Mouse (Mus musculus): Measurements from ENCODE around the gene Dph3. TPM values are rescaled to one million over a fixed set of nuclear protein-coding genes. Genes with fewer than 3 reads are reported as not detected.
"Not testable (repeated sequence)": the region's sequence is repeated elsewhere in the genome, so short reads cannot be mapped to it uniquely, and the experiment has no call there.

Dph3 gene
- polyA plus RNA-seq, 1 experiment, result 4.4 TPM

- Histone ChIP-seq H3K4me3 (replicated peaks) (no peak overlapping the region), H3K4me1 (ENCODE audit: control insufficient read depth) (peaks cover 24% of the 10 kb centered on the region), H3K9me3 (ENCODE audit: control insufficient read depth, low read length) (no peaks in the 10 kb centered on the region), H3K27me3 (ENCODE audit: control insufficient read depth) (no peaks in the 10 kb centered on the region), H3K36me3 (ENCODE audit: control insufficient read depth) (peaks cover 66% of the 10 kb centered on the region)
- no peak for TF ChIP-seq GATA1 (IDR thresholded peaks at IDR 0.05; ENCODE audit: low read length)
- no peak for TF ChIP-seq TAL1 (IDR thresholded peaks at IDR 0.05; ENCODE audit: low read length)
Observed at GRCm38 (mm10) chr14:32091124-32091523, 5.6 kb upstream of the Dph3 start.

GRCm38 (mm10) chr14:32087584-32088248 lies 2.2 kb upstream of the Dph3 start:
- Histone ChIP-seq H3K36me3 (ENCODE audit: control insufficient read depth) (peaks cover 41% of the 10 kb centered on the region), H3K4me1 (ENCODE audit: control insufficient read depth) (peaks cover 39% of the 10 kb centered on the region), H3K4me3 (replicated peaks) (peak overlapping the region; percentile 95)
- H3K9me3 ChIP-seq (ENCODE audit: control insufficient read depth, low read length); H3K27me3 ChIP-seq (ENCODE audit: control insufficient read depth): not testable (repeated sequence)

- H3K9me3 ChIP-seq (ENCODE audit: control insufficient read depth, low read length), result no peaks in the 10 kb centered on the region
- peaks cover 41% of the 10 kb centered on the region for H3K36me3 ChIP-seq (ENCODE audit: control insufficient read depth)
- H3K4me3 ChIP-seq (replicated peaks), result peak overlapping the region; percentile 95
- H3K27me3 ChIP-seq (ENCODE audit: control insufficient read depth), result no peaks in the 10 kb centered on the region
- peaks cover 39% of the 10 kb centered on the region for H3K4me1 ChIP-seq (ENCODE audit: control insufficient read depth)
- no peak for TF ChIP-seq GATA1 (IDR thresholded peaks at IDR 0.05; ENCODE audit: low read length)
- no peak for TF ChIP-seq TAL1 (IDR thresholded peaks at IDR 0.05; ENCODE audit: low read length)
Observed at GRCm38 (mm10) chr14:32086226-32086625, 697 bp upstream of the Dph3 start.

- H3K4me1 ChIP-seq (ENCODE audit: control insufficient read depth), result peaks cover 39% of the 10 kb centered on the region
- TF ChIP-seq TAL1 (IDR thresholded peaks at IDR 0.05; ENCODE audit: low read length), result no peak
- H3K4me3 ChIP-seq (replicated peaks), result peak within 1 kb of the TSS; percentile 95
- H3K27me3 ChIP-seq (ENCODE audit: control insufficient read depth), result no peaks in the 10 kb centered on the region
- H3K36me3 ChIP-seq (ENCODE audit: control insufficient read depth), result peaks cover 41% of the 10 kb centered on the region
- no peaks in the 10 kb centered on the region for H3K9me3 ChIP-seq (ENCODE audit: control insufficient read depth, low read length)
Observed at GRCm38 (mm10) chr14:32084761-32085485, 606 bp downstream of the Dph3 start, which contains the start of gene Oxnad1. TSS of gene Oxnad1 (plus strand) at chr14:32085374.

GRCm38 (mm10) chr14:32083466-32083865 lies 2.1 kb downstream of the Dph3 start:
- H3K27me3 ChIP-seq (ENCODE audit: control insufficient read depth), result no peaks in the 10 kb centered on the region
- no peak for TF ChIP-seq TAL1 (IDR thresholded peaks at IDR 0.05; ENCODE audit: low read length)
- no peak for TF ChIP-seq GATA1 (IDR thresholded peaks at IDR 0.05; ENCODE audit: low read length)
- H3K9me3 ChIP-seq (ENCODE audit: control insufficient read depth, low read length), result no peaks in the 10 kb centered on the region
- H3K4me1 ChIP-seq (ENCODE audit: control insufficient read depth), result peaks cover 34% of the 10 kb centered on the region
- no peak overlapping the region for H3K4me3 ChIP-seq (replicated peaks)
- H3K36me3 ChIP-seq (ENCODE audit: control insufficient read depth), result peaks cover 33% of the 10 kb centered on the region

GRCm38 (mm10) chr14:32082891-32083290 lies 2.6 kb downstream of the Dph3 start:
- no peak overlapping the region for H3K4me3 ChIP-seq (replicated peaks)
- no peaks in the 10 kb centered on the region for H3K27me3 ChIP-seq (ENCODE audit: control insufficient read depth)
- H3K36me3 ChIP-seq (ENCODE audit: control insufficient read depth), result peaks cover 32% of the 10 kb centered on the region
- H3K9me3 ChIP-seq (ENCODE audit: control insufficient read depth, low read length), result no peaks in the 10 kb centered on the region
- peaks cover 31% of the 10 kb centered on the region for H3K4me1 ChIP-seq (ENCODE audit: control insufficient read depth)
- TF ChIP-seq TAL1 (IDR thresholded peaks at IDR 0.05; ENCODE audit: low read length), result no peak
- no peak for TF ChIP-seq GATA1 (IDR thresholded peaks at IDR 0.05; ENCODE audit: low read length)

GRCm38 (mm10) chr14:32081026-32081425 lies 4.5 kb downstream of the Dph3 start:
- Histone ChIP-seq H3K4me1 (ENCODE audit: control insufficient read depth) (peaks cover 22% of the 10 kb centered on the region), H3K27me3 (ENCODE audit: control insufficient read depth) (no peaks in the 10 kb centered on the region), H3K9me3 (ENCODE audit: control insufficient read depth, low read length) (no peaks in the 10 kb centered on the region), H3K4me3 (replicated peaks) (no peak overlapping the region), H3K36me3 (ENCODE audit: control insufficient read depth) (peaks cover 32% of the 10 kb centered on the region)
- TF ChIP-seq GATA1 (IDR thresholded peaks at IDR 0.05; ENCODE audit: low read length) (no peak), TAL1 (IDR thresholded peaks at IDR 0.05; ENCODE audit: low read length) (no peak)

- Histone ChIP-seq H3K27me3 (ENCODE audit: control insufficient read depth) (no peaks in the 10 kb centered on the region), H3K36me3 (ENCODE audit: control insufficient read depth) (peaks cover 16% of the 10 kb centered on the region), H3K4me3 (replicated peaks) (no peak overlapping the region), H3K4me1 (ENCODE audit: control insufficient read depth) (peaks cover 4% of the 10 kb centered on the region), H3K9me3 (ENCODE audit: control insufficient read depth, low read length) (no peaks in the 10 kb centered on the region)
- no peak for TF ChIP-seq GATA1 (IDR thresholded peaks at IDR 0.05; ENCODE audit: low read length)
- no peak for TF ChIP-seq TAL1 (IDR thresholded peaks at IDR 0.05; ENCODE audit: low read length)
Observed at GRCm38 (mm10) chr14:32076896-32077575, 8.5 kb downstream of the Dph3 start.

- TF ChIP-seq TAL1 (IDR thresholded peaks at IDR 0.05; ENCODE audit: low read length) (no peak), GATA1 (IDR thresholded peaks at IDR 0.05; ENCODE audit: low read length) (no peak)
- Histone ChIP-seq H3K9me3 (ENCODE audit: control insufficient read depth, low read length) (no peaks in the 10 kb centered on the region; the same call in 1 of the 2 replicates), H3K36me3 (ENCODE audit: control insufficient read depth) (no peaks in the 10 kb centered on the region; the same call in 1 of the 2 replicates), H3K4me3 (replicated peaks) (no peak overlapping the region), H3K4me1 (ENCODE audit: control insufficient read depth) (peaks cover 6% of the 10 kb centered on the region), H3K27me3 (ENCODE audit: control insufficient read depth) (no peaks in the 10 kb centered on the region)
Observed at GRCm38 (mm10) chr14:32073901-32074300, 11.6 kb downstream of the Dph3 start.
